Mouse (Mus musculus) layer of hippocampus, postnatal 14 days (tissue): ENCODE data around the gene Ak1. TPM values are rescaled to one million over a fixed set of nuclear protein-coding genes. Genes with fewer than 3 reads are reported as not detected.
A peak's percentile ranks its signal among the peaks of the same experiment; 100 is the strongest.

Experiments
- DNase-seq, 2 experiments: peaks; one replicate each; pipeline ENCODE4 v3.0.0; 2021 to 2022; ENCODE audit warnings: low spot score in 2 of 2, mixed read lengths in 1 of 2
- total RNA-seq, 2 experiments: library from RNA; stranded (reverse); gene quantifications; 2 replicates each; pipeline ENCODE4 v1.2.3; 2021

Ak1 gene
- total RNA-seq, 2 experiments from 2014 or later = 124 to 125 TPM

- peak in 1 of 2 experiments; percentile 41 for DNase-seq
Observed at GRCm38 (mm10) chr2:32625873-32626694, 4.5 kb downstream of the Ak1 start.

GRCm38 (mm10) chr2:32627266-32628043 is 5.9 kb downstream of the Ak1 start:
- no peak for DNase-seq

- no peak for DNase-seq
Observed at GRCm38 (mm10) chr2:32628044-32628550, 6.5 kb downstream of the Ak1 start.

GRCm38 (mm10) chr2:32628729-32629128 is 7.2 kb downstream of the Ak1 start:
- DNase-seq = peak; percentile 64 to 83

- DNase-seq = peak; percentile 33 to 64
Observed at GRCm38 (mm10) chr2:32629276-32629976, 7.9 kb downstream of the Ak1 start.

GRCm38 (mm10) chr2:32630036-32630435 is 8.5 kb downstream of the Ak1 start:
- no peak for DNase-seq

- no peak for DNase-seq
Observed at GRCm38 (mm10) chr2:32631046-32631445, 9.5 kb downstream of the Ak1 start.

- DNase-seq = peak; percentile 71 to 82
Observed at GRCm38 (mm10) chr2:32631737-32632394, 10.3 kb downstream of the Ak1 start.

GRCm38 (mm10) chr2:32633660-32634059 is 12.1 kb downstream of the Ak1 start:
- no peak for DNase-seq

GRCm38 (mm10) chr2:32634277-32635105 is 12.9 kb downstream of the Ak1 start:
- no peak for DNase-seq

- DNase-seq = no peak
Observed at GRCm38 (mm10) chr2:32636617-32637016, 15.1 kb downstream of the Ak1 start.

- DNase-seq = peak in 1 of 2 experiments; percentile 43
Observed at GRCm38 (mm10) chr2:32637778-32638281, 16.3 kb downstream of the Ak1 start.

- DNase-seq = no peak
Observed at GRCm38 (mm10) chr2:32639632-32640031, 18.1 kb downstream of the Ak1 start.

- DNase-seq = no peak
Observed at GRCm38 (mm10) chr2:32640550-32641051, 19.0 kb downstream of the Ak1 start.

GRCm38 (mm10) chr2:32641810-32642209 is 20.3 kb downstream of the Ak1 start:
- no peak for DNase-seq

- no peak for DNase-seq
Observed at GRCm38 (mm10) chr2:32642813-32643212, 21.3 kb downstream of the Ak1 start.

- DNase-seq = no peak
Observed at GRCm38 (mm10) chr2:32644083-32644482, 22.5 kb downstream of the Ak1 start.

GRCm38 (mm10) chr2:32644799-32645475 is 23.4 kb downstream of the Ak1 start:
- DNase-seq = no peak

GRCm38 (mm10) chr2:32645647-32646046 is 24.1 kb downstream of the Ak1 start:
- no peak for DNase-seq
